Mouse (Mus musculus) stomach, postnatal 0 days (tissue): ENCODE measurements at regions not wholly inside any gene's neighbourhood (a gene's known extent, or its start where the extent isn't known, plus 50 kb on each side); places are given as distances from the start of the nearest gene placed in this dataset.

ENCODE experiments used
- CTCF ChIP-seq: IDR thresholded peaks from 2 replicates; pipeline ENCODE4 v1.5.1; 2016; ENCODE audit warnings: antibody characterized with exemption, low read depth, mild to moderate bottlenecking, moderate library complexity
- EP300 ChIP-seq: optimal IDR thresholded peaks from 2 replicates; pipeline ENCODE3; 2016; ENCODE audit warnings: antibody characterized with exemption

DNA sequence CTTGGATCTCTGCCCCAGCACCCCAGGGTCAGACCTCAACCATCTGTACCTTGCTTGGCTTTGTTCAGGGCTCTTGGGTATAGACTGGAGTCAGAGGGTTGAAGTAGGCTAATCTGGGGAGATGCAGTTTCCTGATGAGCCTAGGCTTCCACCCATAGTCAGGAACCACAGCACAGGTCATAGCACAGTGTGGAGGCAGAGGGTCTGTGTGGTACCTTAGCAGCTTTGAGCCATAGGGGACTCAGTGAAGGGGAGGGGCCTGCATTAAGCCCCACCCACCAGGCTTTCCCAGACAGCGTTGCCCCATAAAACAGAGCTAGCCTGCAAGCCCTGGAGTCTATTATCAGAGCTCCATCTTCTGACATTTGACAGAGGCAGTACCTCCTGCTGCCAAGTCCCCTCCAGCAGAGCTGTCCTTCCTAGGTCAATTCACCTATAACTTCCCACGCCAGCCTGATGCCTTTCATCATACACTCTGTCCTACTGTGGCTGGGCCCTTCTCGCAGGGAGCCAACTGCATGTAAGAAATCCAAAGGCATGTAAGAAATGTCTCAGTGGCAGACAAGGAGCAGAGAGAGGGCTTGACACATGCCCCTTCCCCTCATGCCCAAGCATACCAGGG, 54.5 kb upstream of the A530016L24Rik start:
- TF ChIP-seq CTCF, result no peak
- no peak for TF ChIP-seq EP300
